Comparison of ENCODE assay signal across 9 mouse cellular contexts in genomic region chr9:111918275-111918940, GRCm38 (mm10).
A peak's percentile ranks its signal among the peaks of the same experiment; 100 is the strongest.
DNase-seq lines count a peak whose midpoint lies in the region; ATAC-seq and TF ChIP-seq lines count a peak whose summit lies in the region.
"Had no signal": no experiment of that assay in that cellular context is flagged by ENCODE, and none has a peak within 500 bp of the region (broad histone marks: within the 10 kb centered on the region; RNA-seq: fewer than 3 reads in every experiment).

No protein-coding gene starts in this region.

- H3K27ac ChIP-seq in bone marrow, adult 2 months (ENCODE audit: control insufficient read depth, insufficient read depth, low read depth, low read length, poor library complexity): no peak overlapping the region
- H3K27ac ChIP-seq in embryonic facial prominence, embryonic 12.5 days: no peak overlapping the region
- H3K27ac ChIP-seq in liver, postnatal 0 days (ENCODE audit: low read depth): no peak overlapping the region
- H3K27ac ChIP-seq in olfactory bulb, adult 2 months (ENCODE audit: insufficient read depth, low read depth, low read length): no peak overlapping the region

- H3K9me3 ChIP-seq in E14TG2a.4 (ENCODE audit: low read length): no peaks in the 10 kb centered on the region
- no peaks in the 10 kb centered on the region for H3K9me3 ChIP-seq in embryonic facial prominence, embryonic 12.5 days
- H3K9me3 ChIP-seq in liver, postnatal 0 days (ENCODE audit: low read length): no peaks in the 10 kb centered on the region

- H3K9ac ChIP-seq in embryonic facial prominence, embryonic 12.5 days: no peak overlapping the region
- H3K9ac ChIP-seq in liver, postnatal 0 days (replicated peaks): no peak overlapping the region

- no peaks in the 10 kb centered on the region for H3K36me3 ChIP-seq in E14TG2a.4 (ENCODE audit: insufficient read depth, low read length)
- no peaks in the 10 kb centered on the region for H3K36me3 ChIP-seq in embryonic facial prominence, embryonic 12.5 days
- H3K36me3 ChIP-seq in liver, postnatal 0 days (replicated peaks; ENCODE audit: insufficient read depth, low read length): no peaks in the 10 kb centered on the region

- no peak overlapping the region for H3K4me3 ChIP-seq in E14TG2a.4 (replicated peaks; ENCODE audit: low read length)
- H3K4me3 ChIP-seq in bone marrow, adult 2 months (replicated peaks; ENCODE audit: control insufficient read depth, low read depth, low read length): no peak overlapping the region
- no peak overlapping the region for H3K4me3 ChIP-seq in embryonic facial prominence, embryonic 12.5 days
- H3K4me3 ChIP-seq in liver, postnatal 0 days (ENCODE audit: low read depth, low read length): no peak overlapping the region
- no peak overlapping the region for H3K4me3 ChIP-seq in olfactory bulb, adult 2 months (ENCODE audit: insufficient read depth, low read depth, low read length)
- H3K4me3 ChIP-seq: erythroblast, embryonic 14.5 days had no signal

- no peak for TF ChIP-seq POLR2A in bone marrow, adult 2 months (IDR thresholded peaks at IDR 0.05; ENCODE audit: borderline replicate concordance, control insufficient read depth, low read depth, low read length)
- no peak for TF ChIP-seq POLR2A in olfactory bulb, adult 2 months (IDR thresholded peaks at IDR 0.05; ENCODE audit: insufficient read depth, low read depth, low read length)

- ATAC-seq in embryonic facial prominence, embryonic 12.5 days (ENCODE audit: insufficient number of reproducible peaks, insufficient read depth, low FRiP score, low TSS enrichment): 0 out of 2 replicates have a peak, but pooled peaks have one; percentile 77
- ATAC-seq in liver, postnatal 0 days: no peak

- peak; percentile 72 to 83 for DNase-seq in heart, postnatal 10 days
- peak; percentile 66 to 89 for DNase-seq in kidney, postnatal 36 days
- DNase-seq in liver, postnatal 0 days: peak; percentile 76
- peak; percentile 76 for DNase-seq in thymus, postnatal 4 days

- TF ChIP-seq CTCF in E14TG2a.4 (conservative IDR thresholded peaks at IDR 0.05; ENCODE audit: low read length): peak; percentile 56
- peak; percentile 74 for TF ChIP-seq CTCF in bone marrow, adult 2 months (IDR thresholded peaks at IDR 0.05; ENCODE audit: control insufficient read depth, insufficient read depth, low read length)
- TF ChIP-seq CTCF in liver, postnatal 0 days (IDR thresholded peaks at IDR 0.05; ENCODE audit: low read depth): peak; percentile 90
- TF ChIP-seq CTCF in olfactory bulb, adult 2 months (IDR thresholded peaks at IDR 0.05; ENCODE audit: insufficient read depth, low read depth, low read length): peak; percentile 85

- H3K4me1 ChIP-seq in E14TG2a.4 (replicated peaks; ENCODE audit: low read depth, low read length): peaks cover 8% of the 10 kb centered on the region
- H3K4me1 ChIP-seq in bone marrow, adult 2 months (ENCODE audit: control insufficient read depth, insufficient read depth, low read length): no peaks in the 10 kb centered on the region
- no peaks in the 10 kb centered on the region for H3K4me1 ChIP-seq in embryonic facial prominence, embryonic 12.5 days
- no peaks in the 10 kb centered on the region for H3K4me1 ChIP-seq in liver, postnatal 0 days (ENCODE audit: insufficient read depth)
- H3K4me1 ChIP-seq in olfactory bulb, adult 2 months (ENCODE audit: control insufficient read depth, insufficient read depth, low read length): no peaks in the 10 kb centered on the region

- no peak for TF ChIP-seq EP300 in liver, postnatal 0 days (IDR thresholded peaks at IDR 0.05; ENCODE audit: low read depth)

- H3K27me3 ChIP-seq in E14TG2a.4 (ENCODE audit: insufficient read depth, low read length): no peaks in the 10 kb centered on the region
- no peaks in the 10 kb centered on the region for H3K27me3 ChIP-seq in embryonic facial prominence, embryonic 12.5 days
- H3K27me3 ChIP-seq in liver, postnatal 0 days (ENCODE audit: insufficient read depth, low read length): 0 out of 2 replicates have a peak, but pooled peaks cover 4% of the 10 kb centered on the region

- no peak overlapping the region for H3K4me2 ChIP-seq in embryonic facial prominence, embryonic 12.5 days (replicated peaks)
- no peak overlapping the region for H3K4me2 ChIP-seq in liver, postnatal 0 days (ENCODE audit: low read depth, low read length)

- intact Hi-C loops in heart, postnatal 10 days (cut with DNase I): loop anchor here (1.0 to 5.0 kb wide), 4 partner anchors 346 to 561 kb away; no protein-coding TSS in a partner anchor

- 20% methylated on average over 16 of the region's 16 CpGs for WGBS in bone marrow, adult 2 months
- 20% methylated on average over 16 of the region's 16 CpGs for WGBS in embryonic facial prominence, embryonic 12.5 days
- 17% methylated on average over 16 of the region's 16 CpGs for WGBS in liver, postnatal 0 days (ENCODE audit: insufficient replicate concordance)
- WGBS in olfactory bulb, adult 2 months: 23% methylated on average over 16 of the region's 16 CpGs
